Mouse (Mus musculus) adrenal gland, postnatal 14 days (tissue): ENCODE results near the gene Nr3c2. TPM values are rescaled to one million over a fixed set of nuclear protein-coding genes. Genes with fewer than 3 reads are reported as not detected.

Experiments
- DNase-seq: peaks from one replicate; pipeline ENCODE4 v3.0.0; 2021; ENCODE audit warnings: mixed read lengths
- long read RNA-seq, 2 experiments: library from polyadenylated mRNA; stranded (forward); transcript quantifications; one replicate each; pipeline ENCODE4 v2.0.0; 2021
- total RNA-seq: library from RNA; stranded (reverse); gene quantifications from 2 replicates; pipeline ENCODE4 v1.2.3, GENCODE M21; 2021

Nr3c2 gene
- 6.0 and 6.2 TPM in 2 replicates for total RNA-seq
- long read RNA-seq, experiment 1 = 0 reads
- long read RNA-seq, experiment 2, partial matches to known transcripts = 0 of 1 reads
- long read RNA-seq, experiment 2, other reads (novel, unspliced or antisense) = 1 of 1 reads

GRCm38 (mm10) chr8:76899411-76900154, at the start of gene Nr3c2:
TSS of gene Nr3c2 (plus strand) at chr8:76899442.
- DNase-seq = peak; percentile 63

GRCm38 (mm10) chr8:76858534-76858933, 40.7 kb upstream of the Nr3c2 start:
- DNase-seq = no peak

- no peak for DNase-seq
Measured at GRCm38 (mm10) chr8:76859709-76860108, 39.5 kb upstream of the Nr3c2 start.

- no peak for DNase-seq
Measured at GRCm38 (mm10) chr8:76863066-76863465, 36.2 kb upstream of the Nr3c2 start.

GRCm38 (mm10) chr8:76876809-76877208, 22.4 kb upstream of the Nr3c2 start:
- no peak for DNase-seq

GRCm38 (mm10) chr8:76897050-76897449, 2.2 kb upstream of the Nr3c2 start:
- no peak for DNase-seq

- peak; percentile 89 for DNase-seq
Measured at GRCm38 (mm10) chr8:76898721-76899410, 376 bp upstream of the Nr3c2 start.

GRCm38 (mm10) chr8:76900155-76901141, 1.2 kb downstream of the Nr3c2 start:
- peak; percentile 62 for DNase-seq

GRCm38 (mm10) chr8:76901430-76902204, 2.4 kb downstream of the Nr3c2 start:
- DNase-seq = peak; percentile 99

- DNase-seq = no peak
Measured at GRCm38 (mm10) chr8:76902205-76903078, 3.2 kb downstream of the Nr3c2 start.

GRCm38 (mm10) chr8:76911206-76911605, 12.0 kb downstream of the Nr3c2 start:
- no peak for DNase-seq

- no peak for DNase-seq
Measured at GRCm38 (mm10) chr8:76912678-76913077, 13.4 kb downstream of the Nr3c2 start.

- no peak for DNase-seq
Measured at GRCm38 (mm10) chr8:76913207-76913606, 14.0 kb downstream of the Nr3c2 start.

GRCm38 (mm10) chr8:76915260-76915659, 16.0 kb downstream of the Nr3c2 start:
- no peak for DNase-seq

GRCm38 (mm10) chr8:76919546-76919945, 20.3 kb downstream of the Nr3c2 start:
- DNase-seq = no peak

- no peak for DNase-seq
Measured at GRCm38 (mm10) chr8:76924150-76924549, 24.9 kb downstream of the Nr3c2 start.

GRCm38 (mm10) chr8:76928326-76928725, 29.1 kb downstream of the Nr3c2 start:
- no peak for DNase-seq

- no peak for DNase-seq
Measured at GRCm38 (mm10) chr8:76928808-76929207, 29.6 kb downstream of the Nr3c2 start.

GRCm38 (mm10) chr8:76965046-76965445, 65.8 kb downstream of the Nr3c2 start:
- no peak for DNase-seq

GRCm38 (mm10) chr8:76971187-76971586, 71.9 kb downstream of the Nr3c2 start:
- no peak for DNase-seq
